Mouse (Mus musculus) heart, postnatal 10 days (tissue): ENCODE results near the gene Baz1b. TPM values are rescaled to one million over a fixed set of nuclear protein-coding genes. Genes with fewer than 3 reads are reported as not detected.
A peak's percentile ranks its signal among the peaks of the same experiment; 100 is the strongest.
"Not testable (repeated sequence)": the region's sequence is repeated elsewhere in the genome, so short reads cannot be mapped to it uniquely, and the experiment has no call there.

Experiments used
- DNase-seq, 2 experiments: peaks; one replicate each; pipeline ENCODE4 v3.0.0; 2021
- intact Hi-C: fragments of 180-260 bp; cut with DNase I; formaldehyde crosslinking; loops from one replicate; pipeline ENCODE4 v1.15.1; 2025
- total RNA-seq, 2 experiments: library from RNA; stranded (reverse); gene quantifications; 2 replicates each; pipeline ENCODE4 v1.2.3; 2021

The Baz1b gene
- total RNA-seq, 2 experiments from 2014 or later = 41.6 to 48.5 TPM

DNA sequence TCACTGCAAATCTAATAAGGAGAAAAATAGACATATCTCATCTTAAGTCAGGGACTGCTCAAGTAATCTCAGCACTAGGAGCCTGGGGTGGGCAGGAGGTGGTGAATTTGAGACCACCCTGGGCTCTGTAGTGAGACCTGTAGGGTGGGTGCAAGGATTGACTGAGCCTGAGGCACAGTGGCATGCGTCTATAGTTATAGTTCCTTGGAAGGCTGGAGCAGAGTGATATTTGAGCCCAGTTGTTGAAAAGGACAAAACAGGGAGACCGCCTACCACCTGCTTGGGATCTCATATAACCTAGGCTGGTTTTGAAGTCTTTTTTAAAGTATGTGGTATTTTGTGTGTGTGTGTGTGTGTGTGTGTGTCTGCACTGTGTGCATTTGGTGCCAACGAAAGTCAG lies 37.1 kb downstream of the Baz1b start:
- intact Hi-C loops = no loop called here
- DNase-seq = no peak

DNA sequence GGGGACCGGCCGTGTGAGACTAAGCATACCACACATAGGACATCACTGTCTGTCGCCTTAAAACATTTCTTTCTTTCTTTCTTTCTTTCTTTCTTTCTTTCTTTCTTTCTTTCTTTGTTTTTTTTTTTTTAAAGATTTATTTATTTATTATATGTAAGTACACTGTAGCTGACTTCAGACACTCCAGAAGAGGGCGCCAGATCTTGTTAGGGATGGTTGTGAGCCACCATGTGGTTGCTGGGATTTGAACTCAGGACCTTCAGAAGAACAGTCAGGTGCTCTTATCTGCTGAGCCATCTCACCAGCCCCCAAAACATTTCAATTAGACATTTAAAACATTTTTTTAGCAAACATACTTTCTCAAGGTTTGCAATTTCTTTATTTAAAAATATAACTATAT lies 38.8 kb downstream of the Baz1b start:
- intact Hi-C loops, DNase-seq: not testable (repeated sequence)

DNA sequence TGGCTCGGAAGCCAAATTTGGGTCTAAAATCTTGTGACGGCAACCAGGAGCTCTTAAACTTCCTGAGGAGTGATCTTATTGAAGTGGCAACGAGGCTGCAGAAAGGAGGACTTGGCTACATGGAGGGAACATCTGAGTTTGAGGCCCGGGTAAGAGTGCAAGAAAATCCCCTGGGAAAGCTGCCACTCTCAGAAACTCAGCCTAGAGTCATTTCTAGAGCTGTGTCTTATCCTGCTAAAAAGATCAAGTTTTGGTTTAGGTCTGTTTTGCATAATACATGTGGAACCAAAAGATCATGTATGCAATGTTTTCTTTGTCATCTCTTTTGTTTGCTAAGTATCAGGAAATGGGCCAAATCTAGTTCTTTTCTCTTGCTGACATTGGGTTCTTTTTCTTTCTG lies 43.1 kb downstream of the Baz1b start:
- no peak for DNase-seq
- intact Hi-C loops = no loop called here

DNA sequence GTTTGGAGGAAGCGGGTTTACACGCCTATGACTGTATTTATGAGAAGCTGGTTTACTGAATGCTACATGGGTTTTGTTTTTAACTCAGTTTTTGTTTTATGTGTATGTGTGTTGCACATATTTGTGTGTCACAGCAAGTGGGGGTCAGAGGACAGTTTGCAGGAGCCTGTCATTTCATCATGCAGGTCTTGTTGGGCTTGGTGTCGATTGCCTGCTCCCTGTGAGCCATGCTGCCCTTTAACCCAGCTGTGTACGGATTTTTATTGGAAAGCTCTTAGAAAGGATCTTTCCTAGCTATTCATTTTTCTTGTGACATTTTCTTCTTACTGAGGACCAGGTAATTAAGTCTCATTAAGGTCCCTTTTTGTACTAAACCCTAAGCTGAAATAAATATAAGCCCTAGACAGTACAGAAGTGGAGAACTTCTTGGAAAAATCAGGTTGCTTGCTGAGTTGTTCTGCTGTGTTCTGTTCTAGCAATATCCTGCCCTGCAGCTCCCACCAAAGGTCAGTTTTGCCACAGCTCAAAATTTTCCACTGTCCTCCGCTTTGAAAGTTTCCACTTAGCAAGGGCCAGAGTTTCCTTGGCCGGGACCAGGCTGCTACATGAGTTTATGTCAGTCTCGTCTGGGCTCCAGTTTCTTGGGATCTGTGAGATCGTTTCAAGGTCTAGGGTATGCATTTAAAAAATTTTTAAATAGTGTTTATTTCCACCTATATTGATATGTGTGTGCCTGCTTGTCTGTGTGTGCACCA lies 46.3 kb downstream of the Baz1b start:
- no peak for DNase-seq
- intact Hi-C loops = no loop called here

DNA sequence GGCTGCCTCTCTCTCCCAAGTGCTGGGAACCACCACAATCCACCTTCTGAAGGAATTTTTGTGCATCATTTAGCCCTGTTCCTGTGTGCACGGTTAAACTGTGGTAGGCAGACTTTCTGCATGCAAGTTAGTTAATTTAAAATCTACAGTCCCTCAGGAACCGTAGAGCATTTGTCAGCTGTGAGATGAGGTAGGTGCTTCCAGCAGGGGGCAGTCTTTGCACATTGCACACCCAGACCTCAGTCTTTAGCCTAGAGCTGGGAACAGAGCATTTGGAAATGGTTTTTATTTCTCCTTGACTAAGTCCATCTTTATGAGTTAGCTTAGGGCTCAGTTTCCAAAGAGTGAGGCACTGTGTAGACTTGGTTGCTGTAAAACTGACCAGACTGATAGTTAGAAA lies 49.5 kb downstream of the Baz1b start:
- intact Hi-C loops = loop anchor here (1.0 to 5.0 kb wide), 2 partner anchors 50 to 101 kb away; no protein-coding TSS in a partner anchor
- peak; percentile 66 to 83 for DNase-seq

GRCm38 (mm10) chr5:135238832-135239231 lies 51.8 kb downstream of the Baz1b start:
- no peak for DNase-seq
- intact Hi-C loops = loop anchor here (5.0 kb wide), 1 partner anchor 98 kb away; no protein-coding TSS in a partner anchor

DNA sequence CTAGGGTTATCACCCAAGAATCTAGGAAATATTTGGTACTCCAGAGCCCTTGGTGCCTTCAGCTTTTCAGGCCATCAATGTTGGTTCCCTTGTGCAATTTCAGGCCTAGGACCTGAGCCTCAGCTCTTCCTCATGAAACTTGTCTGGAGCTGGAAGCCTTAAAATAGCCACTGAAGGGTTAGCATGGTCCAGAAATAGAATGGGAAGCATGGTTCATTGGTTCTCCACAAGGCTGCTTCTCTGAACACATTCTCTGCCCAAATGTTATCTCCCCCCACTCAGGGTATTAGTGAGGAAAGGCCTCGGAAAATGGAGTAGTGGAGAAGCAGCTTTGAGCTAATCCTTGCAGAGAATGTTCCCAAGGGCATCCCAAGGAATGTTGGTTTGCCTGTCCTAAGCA lies 54.4 kb downstream of the Baz1b start:
- DNase-seq = no peak
- intact Hi-C loops = no loop called here

- DNase-seq = no peak
Measured at GRCm38 (mm10) chr5:135242136-135242535, 55.1 kb downstream of the Baz1b start.

GRCm38 (mm10) chr5:135242608-135243007 lies 55.5 kb downstream of the Baz1b start:
- no peak for DNase-seq
- intact Hi-C loops = no loop called here

More at GRCm38 (mm10) chr5:135242136-135242535, 55.1 kb downstream of the Baz1b start:
- intact Hi-C loops = no loop called here

DNA sequence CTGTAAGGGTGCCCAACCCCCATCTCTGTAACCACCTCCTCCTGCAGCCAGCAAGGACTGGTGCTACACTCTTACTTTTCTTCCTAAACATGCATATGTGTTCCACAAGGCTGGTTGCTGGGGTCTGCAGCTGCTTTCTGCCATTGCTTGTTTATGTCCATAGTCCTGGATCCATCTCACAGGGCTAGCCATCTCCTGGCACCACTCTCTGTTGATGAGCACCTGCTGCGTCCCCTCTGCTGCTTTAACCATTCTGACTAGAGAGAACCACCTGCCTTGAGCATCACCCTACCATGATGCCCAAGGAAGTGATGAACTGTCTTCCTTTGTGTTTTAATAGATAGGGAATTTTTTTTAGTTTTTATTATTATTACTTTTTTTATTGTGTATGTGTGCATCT lies 56.1 kb downstream of the Baz1b start:
- DNase-seq = no peak
- intact Hi-C loops = no loop called here

DNA sequence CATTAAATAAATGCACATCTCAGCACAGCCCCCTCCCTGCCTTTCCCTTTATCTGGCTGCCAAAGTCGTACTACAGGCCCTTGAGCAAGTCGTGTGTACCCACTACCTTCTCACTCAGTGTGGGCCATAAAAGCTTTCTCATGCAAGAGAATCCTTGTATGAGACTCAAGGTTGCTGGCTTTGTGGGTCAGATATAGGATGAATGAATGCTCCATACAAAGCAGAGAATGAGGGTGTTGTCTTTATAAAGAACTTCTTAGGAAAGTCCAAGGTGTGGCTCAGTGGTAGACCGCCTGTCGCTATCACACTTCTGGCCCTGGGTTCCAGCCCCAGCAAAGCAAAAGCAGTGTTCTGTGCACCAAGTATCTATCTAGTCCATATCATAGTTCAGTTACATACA lies 59.5 kb downstream of the Baz1b start:
- intact Hi-C loops = no loop called here
- DNase-seq = no peak

DNA sequence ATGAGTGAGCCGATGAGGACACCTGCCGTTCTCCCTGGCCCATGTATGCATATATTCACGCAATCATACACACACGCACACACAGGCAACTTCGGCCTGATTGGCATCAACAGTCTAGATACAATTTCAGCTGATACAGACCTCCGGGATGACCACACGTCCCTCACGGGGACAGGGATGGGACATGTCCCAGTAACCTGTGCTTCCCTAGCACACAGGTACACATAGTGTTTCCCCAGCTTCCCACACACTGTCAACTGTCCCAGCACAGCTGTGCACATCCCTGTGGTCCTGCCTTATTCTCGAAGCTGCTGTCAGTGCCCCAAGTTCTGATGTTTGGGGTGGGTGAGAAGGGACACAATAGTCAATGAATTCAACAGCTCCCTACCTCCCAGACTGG lies 60.3 kb downstream of the Baz1b start:
- no peak for DNase-seq
- intact Hi-C loops = no loop called here

- no peak for DNase-seq
- intact Hi-C loops = no loop called here
Measured at GRCm38 (mm10) chr5:135248956-135249676, 62.1 kb downstream of the Baz1b start.

DNA sequence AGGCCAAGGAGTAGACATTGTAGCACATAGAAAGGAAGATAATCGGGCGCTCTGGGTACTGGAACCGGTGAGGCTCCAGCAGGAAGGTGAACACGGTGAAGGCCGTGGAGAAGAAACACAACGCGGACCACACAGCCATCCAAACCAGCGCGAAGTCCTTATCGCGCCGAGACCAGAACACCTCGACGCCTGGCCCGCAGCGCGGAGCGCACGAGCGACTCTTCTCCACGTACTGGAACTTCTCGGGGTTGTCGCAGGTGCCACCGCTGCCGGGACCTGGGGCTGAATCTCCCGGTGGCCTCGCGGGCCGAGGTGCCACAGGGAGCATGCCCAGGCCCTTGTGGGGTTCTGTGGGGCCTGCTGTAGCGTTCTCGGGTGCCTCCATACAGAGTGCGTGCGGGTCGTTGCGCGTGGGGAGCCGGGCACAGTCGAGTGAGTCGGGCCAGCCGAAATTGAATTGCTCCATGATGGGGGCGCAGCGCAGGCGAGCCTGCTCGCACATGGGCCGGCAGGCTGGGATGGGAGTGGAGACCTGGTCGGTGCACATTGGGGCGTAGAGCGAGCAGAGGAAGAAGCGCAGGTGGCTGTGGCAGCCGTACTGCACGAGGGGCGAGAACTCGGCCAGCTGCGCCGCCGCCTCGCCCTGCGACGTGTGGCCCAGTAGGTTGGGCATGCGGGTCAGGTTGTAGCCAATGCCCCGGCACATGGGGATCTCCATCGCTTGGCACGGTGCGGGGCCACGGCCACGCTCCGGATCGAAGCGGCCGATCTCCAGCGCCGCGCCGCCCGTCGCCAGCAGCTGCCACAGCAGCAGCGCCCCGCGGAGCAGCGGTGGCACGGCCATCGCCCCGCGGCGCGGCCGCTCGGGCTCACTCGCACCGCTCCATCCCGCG lies 63.4 kb downstream of the Baz1b start:
- intact Hi-C loops = no loop called here
- DNase-seq = peak in 1 of 2 experiments; percentile 35

DNA sequence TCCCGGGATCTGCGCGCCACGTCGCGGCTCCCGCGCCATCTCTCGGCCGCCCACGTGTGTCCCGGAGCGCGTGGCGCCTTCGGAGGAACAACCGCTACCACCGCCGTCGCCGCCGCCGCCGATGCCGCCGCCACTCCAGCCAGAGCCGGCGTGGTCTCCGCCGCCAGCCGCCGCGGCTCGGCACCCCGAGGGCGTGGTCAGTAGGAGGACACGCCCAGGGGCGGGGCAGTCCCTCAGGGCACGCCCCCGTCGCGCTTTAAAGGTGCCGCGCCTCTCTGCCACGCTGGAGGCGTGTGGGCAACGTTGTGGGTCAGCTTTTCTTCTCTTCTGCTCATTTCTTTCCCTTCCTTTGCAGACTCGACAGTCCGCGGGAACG lies 64.0 kb downstream of the Baz1b start, which contains the start of gene Fzd9:
TSS of gene Fzd9 (minus strand) at position 152 of the 376 bp plus-strand sequence.
- peak; percentile 88 to 90 for DNase-seq
- intact Hi-C loops = no loop called here

- no peak for DNase-seq
- intact Hi-C loops = no loop called here
Measured at GRCm38 (mm10) chr5:135253741-135254401, 66.8 kb downstream of the Baz1b start.

DNA sequence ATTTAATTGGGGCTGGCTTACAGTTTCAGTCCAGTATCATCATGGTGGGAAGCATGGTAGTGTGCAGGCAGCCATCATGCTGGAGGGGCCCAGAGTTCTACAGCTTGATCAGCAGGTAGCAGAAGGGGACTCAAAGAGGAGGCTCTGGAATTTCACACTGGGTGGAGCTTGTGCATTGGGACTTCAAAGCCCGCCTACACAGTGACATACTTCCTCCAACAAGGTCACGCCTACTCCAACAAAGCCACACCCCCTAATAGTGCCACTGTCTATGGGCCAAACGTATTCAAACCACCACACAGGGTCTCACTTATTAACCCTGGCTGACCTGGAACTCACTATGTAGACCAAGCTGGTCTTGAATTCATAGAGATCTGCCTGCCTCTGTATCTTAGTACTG lies 69.1 kb downstream of the Baz1b start:
- DNase-seq = no peak
- intact Hi-C loops = no loop called here

DNA sequence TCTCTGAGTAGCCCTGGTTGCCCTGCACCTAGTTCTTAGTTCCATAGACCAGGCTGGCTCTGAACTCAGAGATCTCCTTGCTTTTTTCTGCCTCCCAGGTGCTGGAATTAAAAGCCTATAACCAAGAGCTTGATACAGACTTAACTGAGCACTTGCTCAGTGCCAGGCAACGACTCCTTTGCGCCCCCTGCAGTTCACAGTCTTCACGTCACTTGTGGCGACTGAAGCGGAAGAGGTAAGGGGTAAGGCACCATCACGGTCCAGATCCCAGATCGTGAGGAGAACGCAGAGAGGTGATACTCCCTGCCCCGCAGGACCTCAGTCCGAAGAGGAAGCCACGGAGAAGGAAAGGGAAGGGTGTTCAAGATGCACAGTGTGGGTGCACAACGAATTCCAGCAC lies 70.5 kb downstream of the Baz1b start:
- intact Hi-C loops = no loop called here
- DNase-seq = no peak

- DNase-seq = no peak
- intact Hi-C loops = no loop called here
Measured at GRCm38 (mm10) chr5:135258280-135259150, 71.5 kb downstream of the Baz1b start.
